Mouse (Mus musculus) left cerebral cortex, postnatal 14 days (tissue): ENCODE results near the gene Ifnlr1. TPM values are rescaled to one million over a fixed set of nuclear protein-coding genes. Genes with fewer than 3 reads are reported as not detected.
A peak's percentile ranks its signal among the peaks of the same experiment; 100 is the strongest.
"Not testable (repeated sequence)": the region's sequence is repeated elsewhere in the genome, so short reads cannot be mapped to it uniquely, and the experiment has no call there.

Source experiments
- DNase-seq, 2 experiments: peaks; one replicate each; pipeline ENCODE4 v3.0.0; 2021 to 2022; ENCODE audit warnings: low spot score in 2 of 2, mixed read lengths in 1 of 2
- intact Hi-C: fragments of 180-260 bp; cut with DNase I; formaldehyde crosslinking; loops from one replicate; pipeline ENCODE4 v1.15.1; 2025
- long read RNA-seq, 2 experiments: library from polyadenylated mRNA; stranded (forward); transcript quantifications; one replicate each; pipeline ENCODE4 v2.0.0; 2021
- total RNA-seq, 2 experiments: library from RNA; stranded (reverse); gene quantifications; 2 replicates each; pipeline ENCODE4 v1.2.3; 2021

The Ifnlr1 gene
- under 1 TPM; 0.35 to 0.40 TPM for total RNA-seq
- long read RNA-seq, experiment 1 = 0 reads
- long read RNA-seq, experiment 2 = 0 reads

DNA sequence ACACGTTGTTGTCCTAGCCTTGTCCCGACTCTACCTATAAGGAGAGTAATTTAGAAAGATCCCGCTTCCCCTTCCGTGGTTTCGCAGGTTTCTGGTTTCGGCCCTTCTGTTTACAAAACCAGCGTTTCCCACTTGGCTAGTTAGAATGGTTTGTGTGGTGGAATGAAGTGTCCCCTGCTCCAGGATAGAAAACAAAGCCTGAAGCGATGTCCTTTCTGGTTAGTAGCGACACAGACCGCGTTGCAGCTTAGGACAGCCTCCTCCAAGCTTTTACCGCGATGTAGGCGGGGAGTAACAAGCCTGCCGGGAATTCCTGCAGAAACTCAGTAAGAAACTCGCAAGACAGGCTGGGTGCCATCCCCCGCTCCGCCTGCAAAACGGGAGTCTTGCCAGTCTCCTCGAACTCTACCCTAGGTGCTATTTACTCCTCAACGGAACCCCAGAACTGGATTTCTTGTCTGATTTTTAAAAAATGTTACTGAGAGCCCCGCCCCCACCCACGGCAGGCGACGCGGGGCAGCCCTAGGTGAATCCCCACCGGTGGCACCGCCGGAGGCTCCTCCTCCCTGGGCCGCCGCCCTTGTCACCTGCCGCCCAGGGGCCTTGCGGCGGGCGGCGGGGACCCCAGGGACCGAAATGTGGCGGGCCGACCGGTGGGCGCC, at the start of gene Ifnlr1:
Gene Ifnlr1, plus strand, starts transcription at position 382 of the 662 bp plus-strand sequence.
- peak; percentile 42 to 67 for DNase-seq
- intact Hi-C loops = no loop called here

- intact Hi-C loops, DNase-seq: not testable (repeated sequence)
Measured at GRCm38 (mm10) chr4:135641302-135642079, 44.6 kb upstream of the Ifnlr1 start.

DNA sequence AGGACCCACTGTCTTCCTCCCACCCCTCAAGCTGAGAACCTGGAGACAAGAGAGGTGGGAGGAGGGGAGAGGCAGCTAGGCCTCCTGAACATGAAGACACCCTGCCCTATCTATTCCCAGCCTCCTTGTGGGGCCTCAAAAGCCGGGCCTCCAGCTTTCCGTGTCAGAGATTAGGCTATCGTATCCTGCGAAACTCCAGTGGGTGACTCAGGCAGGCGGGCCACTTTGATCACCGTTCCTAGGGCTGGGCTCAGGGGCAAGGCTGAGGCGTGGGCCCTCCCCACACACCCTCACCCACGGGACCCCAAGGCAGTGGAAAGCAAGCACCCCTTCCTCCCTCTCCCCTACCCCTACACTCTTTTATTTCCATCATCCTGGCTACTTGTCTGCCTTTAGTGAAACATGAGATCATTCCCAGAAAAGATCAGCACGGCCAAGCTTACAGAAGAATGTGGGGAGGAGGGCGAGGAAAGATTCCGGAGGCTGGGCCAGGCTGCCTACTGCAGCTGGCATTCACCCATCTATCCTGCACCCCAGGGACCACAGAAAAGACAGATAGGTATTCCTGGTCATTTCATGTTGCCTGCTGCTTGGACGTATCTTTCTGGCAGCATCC, 41.0 kb upstream of the Ifnlr1 start:
- intact Hi-C loops = no loop called here
- DNase-seq = no peak

- intact Hi-C loops = no loop called here
- DNase-seq = no peak
Measured at GRCm38 (mm10) chr4:135652966-135653607, 33.0 kb upstream of the Ifnlr1 start.

DNA sequence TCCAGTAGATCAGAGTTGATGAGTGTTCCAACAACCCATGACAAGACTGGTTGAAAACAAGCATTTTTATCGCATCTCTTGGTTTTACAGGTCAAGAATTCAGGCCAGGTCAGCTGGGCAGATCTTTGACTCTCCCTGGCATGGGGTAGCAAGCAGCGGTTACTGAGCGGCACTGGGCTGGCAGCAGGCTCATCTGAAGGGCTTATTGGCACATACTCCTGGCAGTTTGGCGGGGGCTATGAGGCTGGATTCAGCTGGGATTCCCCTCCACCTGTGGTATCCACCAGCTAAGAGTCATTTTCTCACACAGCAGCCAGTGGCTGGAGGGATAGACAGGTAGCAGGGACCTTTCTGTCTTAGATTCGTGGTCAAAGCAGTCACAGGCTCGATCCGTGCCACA, 32.1 kb upstream of the Ifnlr1 start:
- DNase-seq = no peak
- intact Hi-C loops = no loop called here

DNA sequence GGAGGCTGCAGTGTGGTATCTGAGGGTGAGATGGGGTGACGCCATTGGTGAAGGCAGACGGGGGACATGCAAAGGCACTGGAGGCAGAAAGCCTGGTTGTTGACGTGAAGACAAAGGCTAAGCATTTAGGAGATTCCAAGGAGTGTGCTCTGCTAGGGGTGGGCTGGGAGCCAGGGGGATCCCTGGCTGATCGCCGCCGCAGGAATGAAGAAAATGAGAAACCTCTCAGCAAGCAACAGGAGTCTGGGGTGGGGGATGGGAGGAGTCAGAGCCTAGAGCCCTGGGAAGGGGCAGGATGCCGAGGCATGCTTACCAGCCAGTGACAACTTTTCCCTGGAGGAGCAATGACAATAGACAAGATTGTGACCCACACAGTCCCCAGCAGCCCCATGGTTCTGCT, 30.6 kb upstream of the Ifnlr1 start:
- DNase-seq = no peak
- intact Hi-C loops = no loop called here

DNA sequence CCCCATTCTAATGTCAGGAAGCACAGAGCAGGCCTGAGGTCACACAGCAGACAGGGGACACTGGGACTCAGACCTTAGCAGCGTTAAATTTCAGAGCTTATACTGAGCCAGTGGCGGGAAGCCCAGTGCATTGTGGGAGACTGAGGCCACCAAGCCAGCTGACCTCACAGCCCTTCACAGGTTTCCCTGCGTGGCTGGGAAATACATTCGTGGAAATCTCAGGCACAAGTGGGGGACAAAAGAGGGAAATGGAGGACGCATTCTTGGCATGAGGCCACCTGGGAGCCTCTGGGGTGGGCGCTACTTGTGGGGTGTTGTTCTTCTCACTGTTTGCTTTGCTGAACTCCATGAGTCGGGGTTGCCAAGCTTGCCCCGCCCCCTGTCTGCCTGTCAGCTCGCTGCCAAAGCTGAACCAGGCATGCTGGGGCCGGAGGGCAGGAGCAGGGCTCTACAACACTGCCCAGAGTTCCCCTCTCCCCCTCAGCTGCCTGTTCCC, 29.9 kb upstream of the Ifnlr1 start:
- DNase-seq = no peak
- intact Hi-C loops = no loop called here

DNA sequence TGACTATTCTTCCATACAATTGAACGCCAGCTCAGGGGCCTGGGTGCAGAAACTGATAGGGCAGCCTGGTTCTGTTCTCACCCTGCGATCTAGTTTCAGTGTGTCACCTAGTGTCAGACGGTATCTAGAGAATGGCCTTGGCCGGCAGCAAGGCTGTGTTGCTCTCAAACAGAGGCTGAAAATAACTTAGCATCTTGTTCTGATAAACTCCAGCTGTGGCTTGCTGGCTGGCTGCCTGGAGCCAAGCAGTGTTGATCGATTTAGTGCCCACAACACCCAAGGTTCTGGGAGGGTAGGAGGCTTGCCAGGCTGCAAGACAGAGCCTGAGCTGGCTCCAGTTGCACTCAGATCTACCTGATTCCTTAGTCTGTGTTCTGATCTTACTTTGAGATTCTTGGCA, 27.6 kb upstream of the Ifnlr1 start:
- DNase-seq = no peak
- intact Hi-C loops = no loop called here

DNA sequence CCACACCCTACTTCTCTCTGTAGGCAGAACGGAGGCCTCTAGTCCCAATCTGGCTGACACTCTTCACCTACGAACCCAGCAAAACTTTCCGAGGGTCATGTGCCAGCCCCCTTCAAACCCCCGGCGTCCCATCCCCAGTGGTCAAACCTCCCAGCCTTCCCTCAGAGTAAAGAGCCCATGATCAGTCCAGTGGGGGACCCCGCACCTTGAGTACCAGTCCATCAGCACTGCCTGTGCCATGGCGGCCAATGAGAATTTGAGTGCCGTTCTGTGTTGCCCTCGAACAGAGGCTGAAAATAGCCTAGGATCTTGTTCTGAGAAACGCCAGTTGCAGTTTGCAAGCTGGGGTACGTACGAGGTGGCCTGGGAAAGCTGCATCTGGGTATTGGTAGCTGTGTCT, 27.2 kb upstream of the Ifnlr1 start:
- intact Hi-C loops = no loop called here

GRCm38 (mm10) chr4:135661082-135661809, 24.8 kb upstream of the Ifnlr1 start:
- intact Hi-C loops = no loop called here
- DNase-seq = no peak

More for the DNA sequence above, 27.2 kb upstream of the Ifnlr1 start:
- DNase-seq = no peak

DNA sequence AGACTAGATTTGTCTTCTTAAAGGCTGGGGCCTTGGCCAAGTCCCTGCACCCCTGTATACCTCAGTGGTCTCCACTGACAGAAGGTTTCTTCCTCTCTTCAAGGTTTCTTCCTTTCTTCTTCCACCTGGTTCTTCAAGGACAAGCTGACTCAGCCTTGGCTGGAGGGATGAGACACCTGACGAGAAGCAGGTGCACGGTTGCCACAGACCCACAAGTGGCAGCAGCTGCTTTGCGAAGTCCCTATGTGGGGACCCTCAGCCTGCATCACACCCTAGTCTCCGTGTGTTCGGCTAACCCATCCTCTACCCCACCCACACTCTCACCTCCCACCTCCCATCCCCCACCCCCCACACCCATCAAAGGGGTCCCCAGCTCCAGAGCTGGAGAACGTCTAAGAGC, 24.1 kb upstream of the Ifnlr1 start:
- DNase-seq = no peak

DNA sequence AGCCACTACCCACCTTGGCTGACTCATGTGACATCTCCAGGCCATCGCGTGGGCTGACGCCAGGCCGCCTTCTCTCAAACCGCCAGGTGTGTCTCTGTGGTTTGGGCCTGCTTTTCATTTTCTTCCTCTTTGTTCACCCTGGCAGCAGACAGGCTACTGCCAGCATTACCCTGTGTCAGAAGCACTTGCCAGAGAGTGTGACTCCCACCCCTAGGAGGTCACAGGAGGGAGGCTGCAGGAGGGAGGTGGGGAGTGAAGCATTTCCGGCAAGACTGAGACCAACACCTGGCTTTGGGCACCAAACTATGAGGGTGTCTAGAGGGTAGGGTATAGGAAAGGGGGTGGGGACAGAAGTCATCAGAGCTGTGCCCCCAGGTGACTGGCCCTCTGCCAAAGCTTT, 21.4 kb upstream of the Ifnlr1 start:
- intact Hi-C loops = loop anchor here (5.0 kb wide), 1 partner anchor 282 kb away; no protein-coding TSS in a partner anchor
- no peak for DNase-seq

More for the DNA sequence above, 24.1 kb upstream of the Ifnlr1 start:
- intact Hi-C loops = no loop called here

- peak; percentile 38 to 52 for DNase-seq
- intact Hi-C loops = loop anchor here (5.0 kb wide), 1 partner anchor 284 kb away; no protein-coding TSS in a partner anchor
Measured at GRCm38 (mm10) chr4:135666192-135666975, 19.7 kb upstream of the Ifnlr1 start.

DNA sequence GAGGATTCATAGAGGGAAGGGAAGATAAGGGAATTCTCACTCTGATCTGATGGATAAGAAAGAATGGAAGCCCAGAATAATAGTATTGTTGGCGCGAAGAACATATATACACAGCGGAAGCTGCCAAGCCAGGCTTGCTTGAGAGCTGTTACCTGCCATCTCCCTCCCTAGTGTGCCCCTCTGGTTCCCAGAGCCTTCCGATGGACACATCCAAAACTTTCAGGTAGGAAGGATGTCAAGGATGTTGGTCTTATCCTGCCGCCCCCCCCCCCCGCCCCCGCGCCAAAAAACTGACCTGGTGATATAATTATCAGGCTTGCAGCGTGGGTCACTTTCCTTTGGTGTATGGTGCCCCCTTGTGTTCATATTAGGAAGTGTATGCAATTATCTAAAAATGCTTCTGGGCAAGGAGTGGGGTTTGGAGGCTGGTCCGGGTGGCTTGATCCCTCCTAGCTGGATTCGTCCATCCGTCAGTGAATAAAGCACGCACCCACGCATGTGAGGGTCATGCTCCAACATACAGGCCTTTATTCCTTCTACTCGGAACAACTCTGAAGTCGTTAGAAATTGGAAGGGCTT, 18.7 kb upstream of the Ifnlr1 start:
- intact Hi-C loops = loop anchor here (1.0 to 5.0 kb wide), 2 partner anchors 159 to 285 kb away; no protein-coding TSS in a partner anchor
- DNase-seq = peak; percentile 48 to 55

GRCm38 (mm10) chr4:135673507-135673906, 12.6 kb upstream of the Ifnlr1 start:
- no peak for DNase-seq
- intact Hi-C loops = no loop called here

DNA sequence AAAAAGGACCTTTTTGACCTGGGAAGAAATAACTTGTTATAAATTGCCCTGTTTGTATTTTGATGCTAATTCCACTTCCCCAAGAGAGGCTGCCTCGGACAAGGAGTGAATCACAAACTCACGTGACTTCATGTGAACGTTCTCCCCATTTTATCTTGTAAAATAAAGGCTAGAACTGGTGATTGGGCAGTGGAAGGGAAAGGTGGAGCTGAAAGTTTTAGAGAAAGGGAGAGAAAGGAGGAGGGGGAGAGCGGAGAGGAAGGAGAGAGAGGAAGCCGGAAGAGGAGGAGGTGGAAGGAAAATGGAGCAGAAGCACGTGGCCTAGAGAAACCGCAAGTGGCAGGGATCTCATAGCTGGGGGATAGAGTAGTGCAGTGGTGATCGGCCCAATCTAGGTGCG, 11.1 kb upstream of the Ifnlr1 start:
- intact Hi-C loops = no loop called here
- DNase-seq = no peak

- DNase-seq = no peak
- intact Hi-C loops = no loop called here
Measured at GRCm38 (mm10) chr4:135676476-135676875, 9.6 kb upstream of the Ifnlr1 start.

DNA sequence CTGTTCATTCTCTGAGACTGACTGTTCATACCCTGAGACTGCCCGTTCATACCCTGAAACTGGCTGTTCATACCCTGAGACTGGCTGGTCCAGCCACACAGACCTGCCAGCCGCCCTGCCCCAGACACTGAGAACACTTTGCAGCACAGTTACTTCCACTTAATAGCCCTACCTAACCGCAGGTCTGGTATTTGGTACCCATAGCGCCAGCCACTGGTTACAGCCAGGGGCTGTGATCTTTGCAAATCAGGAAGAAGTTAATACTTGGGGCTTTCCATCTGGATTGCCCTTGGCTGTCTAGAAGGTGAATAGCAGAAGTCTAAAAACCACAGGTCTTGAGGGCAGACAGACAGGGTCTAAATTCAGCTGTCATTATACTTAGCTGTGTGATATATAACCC, 6.8 kb upstream of the Ifnlr1 start:
- intact Hi-C loops = no loop called here
- no peak for DNase-seq
